Mouse (Mus musculus): Measurements from ENCODE around the gene Zbtb43. TPM values are rescaled to one million over a fixed set of nuclear protein-coding genes. Genes with fewer than 3 reads are reported as not detected.

Zbtb43 gene
- total and polyA plus RNA-seq, 2 experiments from 2014 or later, result 24.4 to 46.5 TPM

DNA sequence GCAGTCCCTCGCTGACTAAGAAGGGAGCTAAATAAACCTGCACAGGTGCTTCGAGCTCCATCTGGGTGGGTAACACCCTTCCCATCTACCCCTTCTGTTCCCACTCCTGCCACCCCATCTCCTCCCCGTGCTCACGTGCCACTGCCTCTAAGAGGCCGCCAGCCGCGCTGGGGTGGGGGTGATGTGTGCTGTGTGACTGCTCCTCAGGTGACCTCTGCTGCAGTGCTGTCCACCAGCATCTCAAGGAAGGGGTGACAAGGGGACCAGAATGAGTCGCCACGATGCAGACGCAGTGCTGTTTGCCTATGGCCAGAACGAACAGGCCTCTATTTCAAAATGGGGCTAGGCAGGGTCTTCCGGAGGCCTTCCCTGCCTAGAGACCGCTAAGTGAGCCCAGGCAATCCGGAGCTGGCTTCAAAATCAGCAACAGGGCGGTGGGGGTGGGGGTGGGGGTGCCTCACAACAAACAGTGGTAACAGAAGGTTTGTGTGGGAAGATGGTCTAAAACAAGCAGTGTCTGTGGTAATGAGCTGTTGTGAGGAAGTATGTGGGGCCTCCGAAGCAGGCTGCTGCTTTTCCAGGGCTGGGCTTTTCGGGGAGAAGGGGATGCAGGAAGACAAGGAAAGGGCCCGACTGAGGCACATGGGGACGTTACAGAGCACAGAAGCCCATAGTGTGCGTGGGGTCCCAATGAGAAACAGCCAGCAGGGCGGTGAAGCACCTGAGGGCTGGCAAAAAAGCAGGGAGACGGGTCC, 19.1 kb downstream of the Zbtb43 start:
- Histone ChIP-seq H3K4me3 (ENCODE audit: low read depth, low read length) (no peak overlapping the region), H3K9ac (no peak overlapping the region), H3K4me2 (ENCODE audit: low read depth) (no peak overlapping the region), H3K9me3 (ENCODE audit: low read length) (no peaks in the 10 kb centered on the region), H3K36me3 (ENCODE audit: insufficient read depth) (peaks cover 45% of the 10 kb centered on the region), H3K27ac (ENCODE audit: low read depth, low read length) (no peak overlapping the region), H3K27me3 (ENCODE audit: insufficient read depth, low read length) (no peaks in the 10 kb centered on the region), H3K4me1 (ENCODE audit: insufficient read depth) (no peaks in the 10 kb centered on the region)
- no peak for TF ChIP-seq CTCF (IDR thresholded peaks at IDR 0.05; ENCODE audit: low read depth)
- DNase-seq (no peak), ATAC-seq (no peak)
- 90% methylated on average over 22 of the region's 22 CpGs for WGBS

GRCm38 (mm10) chr2:33446796-33447195, 21.6 kb downstream of the Zbtb43 start:
- H3K4me1 ChIP-seq (ENCODE audit: insufficient read depth), result no peaks in the 10 kb centered on the region
- no peaks in the 10 kb centered on the region for H3K27me3 ChIP-seq (ENCODE audit: insufficient read depth, low read length)
- TF ChIP-seq CTCF (IDR thresholded peaks at IDR 0.05; ENCODE audit: low read depth), result no peak
- H3K4me2 ChIP-seq (ENCODE audit: low read depth), result no peak overlapping the region
- DNase-seq (no peak), ATAC-seq (no peak)
- no peak overlapping the region for H3K4me3 ChIP-seq (ENCODE audit: low read depth, low read length)
- H3K9ac ChIP-seq, result no peak overlapping the region
- no peaks in the 10 kb centered on the region for H3K9me3 ChIP-seq (ENCODE audit: low read length)
- peaks cover 26% of the 10 kb centered on the region for H3K36me3 ChIP-seq (ENCODE audit: insufficient read depth)
- no peak overlapping the region for H3K27ac ChIP-seq (ENCODE audit: low read depth, low read length)
- WGBS, result 78% methylated on average over 1 of the region's 1 CpGs

DNA sequence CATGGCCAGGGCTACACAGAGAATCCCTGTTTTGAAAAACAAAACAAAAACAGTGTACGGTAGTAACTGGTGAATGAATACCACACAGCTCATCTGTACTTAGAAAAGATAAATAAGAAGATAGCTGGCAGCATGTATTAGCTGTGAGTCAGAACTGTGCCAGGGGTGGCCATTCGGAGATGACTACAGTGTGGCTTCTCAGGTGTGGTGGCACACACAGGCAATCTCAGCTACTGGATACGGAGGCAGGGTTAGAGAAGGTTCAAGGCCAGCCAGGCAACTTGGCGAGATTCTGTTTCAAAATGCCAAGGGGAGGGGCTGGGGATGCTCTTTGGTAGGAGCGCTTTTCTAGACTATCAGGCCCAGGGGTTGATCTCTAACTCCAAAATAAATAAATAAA, 22.6 kb downstream of the Zbtb43 start:
- H3K27me3 ChIP-seq (ENCODE audit: insufficient read depth, low read length), result no peaks in the 10 kb centered on the region
- no peak overlapping the region for H3K9ac ChIP-seq
- no peaks in the 10 kb centered on the region for H3K9me3 ChIP-seq (ENCODE audit: low read length)
- H3K4me3 ChIP-seq (ENCODE audit: low read depth, low read length), result no peak overlapping the region
- WGBS, result 94% methylated on average over 5 of the region's 5 CpGs
- DNase-seq (no peak), ATAC-seq (no peak)
- no peaks in the 10 kb centered on the region for H3K4me1 ChIP-seq (ENCODE audit: insufficient read depth)
- TF ChIP-seq CTCF (IDR thresholded peaks at IDR 0.05; ENCODE audit: low read depth), result no peak
- no peak overlapping the region for H3K4me2 ChIP-seq (ENCODE audit: low read depth)
- peaks cover 16% of the 10 kb centered on the region for H3K36me3 ChIP-seq (ENCODE audit: insufficient read depth)
- H3K27ac ChIP-seq (ENCODE audit: low read depth, low read length), result no peak overlapping the region

- no peaks in the 10 kb centered on the region for H3K9me3 ChIP-seq (ENCODE audit: low read length)
- H3K36me3 ChIP-seq (ENCODE audit: insufficient read depth), result peaks cover 12% of the 10 kb centered on the region
- H3K4me1 ChIP-seq (ENCODE audit: insufficient read depth), result no peaks in the 10 kb centered on the region
- no peak overlapping the region for H3K27ac ChIP-seq (ENCODE audit: low read depth, low read length)
- no peak overlapping the region for H3K9ac ChIP-seq
- TF ChIP-seq CTCF (IDR thresholded peaks at IDR 0.05; ENCODE audit: low read depth), result no peak
- H3K4me3 ChIP-seq (ENCODE audit: low read depth, low read length), result no peak overlapping the region
- H3K4me2 ChIP-seq (ENCODE audit: low read depth), result no peak overlapping the region
- ATAC-seq, result no peak
- no peak for DNase-seq
- H3K27me3 ChIP-seq (ENCODE audit: insufficient read depth, low read length), result no peaks in the 10 kb centered on the region
Observed at GRCm38 (mm10) chr2:33444862-33445261, 23.5 kb downstream of the Zbtb43 start.

GRCm38 (mm10) chr2:33444358-33444757, 24.0 kb downstream of the Zbtb43 start:
- WGBS, result 37% methylated on average over 5 of the region's 5 CpGs
- 0 out of 2 replicates have a peak, but pooled peaks have one; percentile 7 for TF ChIP-seq CTCF (IDR thresholded peaks at IDR 0.05; ENCODE audit: low read depth)
- DNase-seq, result no peak
- Histone ChIP-seq H3K9me3 (ENCODE audit: low read length) (no peaks in the 10 kb centered on the region), H3K27ac (ENCODE audit: low read depth, low read length) (no peak overlapping the region), H3K4me1 (ENCODE audit: insufficient read depth) (no peaks in the 10 kb centered on the region), H3K4me3 (ENCODE audit: low read depth, low read length) (no peak overlapping the region), H3K4me2 (ENCODE audit: low read depth) (no peak overlapping the region), H3K36me3 (ENCODE audit: insufficient read depth) (peaks cover 7% of the 10 kb centered on the region; the same call in 1 of the 2 replicates), H3K27me3 (ENCODE audit: insufficient read depth, low read length) (no peaks in the 10 kb centered on the region), H3K9ac (no peak overlapping the region)
- peak; percentile 55; the same call in 1 of the 2 replicates for ATAC-seq

DNA sequence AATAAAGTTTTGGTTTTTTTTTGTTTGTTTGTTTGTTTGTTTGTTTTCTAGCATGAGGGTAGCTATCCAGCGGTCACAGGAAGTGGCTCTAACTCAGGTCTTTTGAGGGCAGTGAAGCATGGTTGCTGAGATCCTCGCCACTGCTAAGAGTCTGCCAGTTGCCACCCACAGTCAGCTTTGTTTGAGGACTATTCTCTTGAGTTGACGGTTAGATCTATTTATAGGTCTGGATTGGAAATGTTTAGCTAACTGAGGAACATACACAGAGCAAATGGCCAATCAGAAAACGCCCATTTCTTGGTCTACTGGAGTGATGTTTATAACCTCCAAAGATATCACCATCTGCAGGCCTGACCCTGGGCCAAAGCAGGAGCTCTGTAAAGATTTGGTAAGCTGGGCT, 25.7 kb downstream of the Zbtb43 start:
- WGBS, result 52% methylated on average over 4 of the region's 4 CpGs
- DNase-seq (no peak), ATAC-seq (no peak)
- H3K9me3 ChIP-seq (ENCODE audit: low read length), result no peaks in the 10 kb centered on the region
- H3K4me2 ChIP-seq (ENCODE audit: low read depth), result no peak overlapping the region
- no peaks in the 10 kb centered on the region for H3K36me3 ChIP-seq (ENCODE audit: insufficient read depth)
- no peak for TF ChIP-seq CTCF (IDR thresholded peaks at IDR 0.05; ENCODE audit: low read depth)
- H3K4me1 ChIP-seq (ENCODE audit: insufficient read depth), result no peaks in the 10 kb centered on the region
- H3K4me3 ChIP-seq (ENCODE audit: low read depth, low read length), result no peak overlapping the region
- no peak overlapping the region for H3K27ac ChIP-seq (ENCODE audit: low read depth, low read length)
- no peak overlapping the region for H3K9ac ChIP-seq
- H3K27me3 ChIP-seq (ENCODE audit: insufficient read depth, low read length), result 0 out of 2 replicates have a peak, but pooled peaks cover 5% of the 10 kb centered on the region

DNA sequence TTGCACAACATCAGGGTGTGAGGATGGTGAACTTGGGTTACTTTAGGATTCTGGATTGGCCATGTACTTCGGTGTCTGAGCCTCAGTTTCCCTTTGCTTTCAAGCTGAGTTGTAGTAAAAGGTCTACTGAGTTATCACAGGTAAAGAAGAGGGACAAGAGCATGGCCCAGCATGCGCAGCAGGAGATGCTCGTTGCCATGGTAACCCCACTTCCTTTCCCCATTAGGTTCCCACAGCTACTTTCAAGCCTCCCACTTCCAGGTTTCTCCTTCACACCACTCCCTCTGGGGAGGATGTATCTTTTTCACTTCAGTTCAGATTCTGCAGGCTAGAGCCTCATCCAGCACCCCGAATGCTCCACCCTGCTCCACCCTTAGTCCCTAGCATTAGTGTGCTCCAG, 27.5 kb downstream of the Zbtb43 start:
- Histone ChIP-seq H3K9me3 (ENCODE audit: low read length) (no peaks in the 10 kb centered on the region), H3K4me2 (ENCODE audit: low read depth) (no peak overlapping the region), H3K27me3 (ENCODE audit: insufficient read depth, low read length) (0 out of 2 replicates have a peak, but pooled peaks cover 5% of the 10 kb centered on the region), H3K9ac (no peak overlapping the region), H3K4me1 (ENCODE audit: insufficient read depth) (peaks cover 5% of the 10 kb centered on the region; the same call in 1 of the 2 replicates), H3K4me3 (ENCODE audit: low read depth, low read length) (no peak overlapping the region), H3K27ac (ENCODE audit: low read depth, low read length) (no peak overlapping the region), H3K36me3 (ENCODE audit: insufficient read depth) (no peaks in the 10 kb centered on the region)
- 37% methylated on average over 4 of the region's 4 CpGs for WGBS
- DNase-seq, result peak; percentile 69
- ATAC-seq, result peak; percentile 38; the same call in 1 of the 2 replicates
- no peak for TF ChIP-seq CTCF (IDR thresholded peaks at IDR 0.05; ENCODE audit: low read depth)
